Mouse (Mus musculus): ENCODE data around the gene Mau2.

DNA sequence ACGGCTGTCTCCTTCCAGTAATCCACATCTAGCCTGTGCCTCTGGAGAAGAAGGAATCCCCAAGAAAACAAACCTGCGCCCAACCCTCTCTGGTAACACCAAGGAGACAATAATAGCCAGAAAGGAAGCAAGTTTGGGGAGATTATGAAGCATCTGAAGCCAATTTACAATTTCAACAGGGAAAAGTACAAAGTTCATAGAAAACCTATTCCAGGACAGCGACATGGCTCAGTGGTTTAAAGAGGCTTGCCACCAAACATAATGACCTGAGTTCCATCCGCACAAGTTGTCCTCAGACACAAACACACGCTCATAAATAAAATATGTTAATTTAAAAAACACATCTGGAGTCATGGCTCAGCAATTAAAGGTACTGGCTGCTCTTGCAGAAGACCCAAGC is 67.7 kb downstream of the Mau2 start:
- no peak for TF ChIP-seq GATA1 (IDR thresholded peaks at IDR 0.05; ENCODE audit: low read length)
- no peak for TF ChIP-seq TAL1 (IDR thresholded peaks at IDR 0.05; ENCODE audit: low read length)

Data from erythroblast, embryonic 14.5 days (primary cell).